Mouse (Mus musculus): ENCODE results near the gene Zfp950. TPM values are rescaled to one million over a fixed set of nuclear protein-coding genes. Genes with fewer than 3 reads are reported as not detected.
"Not testable (repeated sequence)": the region's sequence is repeated elsewhere in the genome, so short reads cannot be mapped to it uniquely, and the experiment has no call there.

The Zfp950 gene
- 12.0 and 12.4 TPM in 2 replicates for total RNA-seq (2014; rRNA removed)
- 38.1 and 46.7 TPM in 2 replicates for polyA plus RNA-seq (2015; fragmentation: Nextera tagmentation; extraction: Ambion mirVana)

- peak within 1 kb of the TSS; percentile 16; the same call in 1 of the 2 replicates for H3K27ac ChIP-seq
Measured at GRCm38 (mm10) chr19:61140342-61141206, at the start of gene Zfp950. Gene Zfp950, minus strand, starts transcription at chr19:61140840.

GRCm38 (mm10) chr19:61183590-61183989, 43.0 kb upstream of the Zfp950 start, which contains the start of gene Gm6020:
Gene Gm6020, plus strand, starts transcription at chr19:61183890.
- H3K27ac ChIP-seq; H3K36me3 ChIP-seq (ENCODE audit: insufficient read depth, low read length); H3K27me3 ChIP-seq (ENCODE audit: insufficient read depth, low read length); H3K4me3 ChIP-seq (ENCODE audit: low read length); H3K4me2 ChIP-seq (ENCODE audit: low read depth, low read length); H3K4me1 ChIP-seq (ENCODE audit: insufficient read depth, low read length); DNase-seq (ENCODE audit: low spot score); ATAC-seq; H3K9ac ChIP-seq (replicated peaks; ENCODE audit: low read length); H3K9me3 ChIP-seq (ENCODE audit: low read length): not testable (repeated sequence)
- 85% methylated on average over 2 of the region's 2 CpGs for WGBS

More at GRCm38 (mm10) chr19:61140342-61141206, at the start of gene Zfp950:
- Histone ChIP-seq H3K9ac (replicated peaks; ENCODE audit: low read length) (peak within 1 kb of the TSS; percentile 67), H3K9me3 (ENCODE audit: low read length) (no peaks in the 10 kb centered on the region), H3K36me3 (ENCODE audit: insufficient read depth, low read length) (no peaks in the 10 kb centered on the region), H3K27me3 (ENCODE audit: insufficient read depth, low read length) (no peaks in the 10 kb centered on the region), H3K4me1 (ENCODE audit: insufficient read depth, low read length) (peaks cover 6% of the 10 kb centered on the region), H3K4me3 (ENCODE audit: low read length) (peak within 1 kb of the TSS; percentile 78), H3K4me2 (ENCODE audit: low read depth, low read length) (peak within 1 kb of the TSS; percentile 83)
- peak; percentile 90 for DNase-seq (ENCODE audit: low spot score)
- peak; percentile 100 for ATAC-seq
- TF ChIP-seq CTCF (IDR thresholded peaks at IDR 0.05; ENCODE audit: low read depth): no peak
- under 1% methylated on average over 18 of the region's 18 CpGs for WGBS

GRCm38 (mm10) chr19:61175756-61176324, 35.2 kb upstream of the Zfp950 start, which contains the start of gene Gm7102:
Gene Gm7102, minus strand, starts transcription at chr19:61176309.
- TF ChIP-seq CTCF (IDR thresholded peaks at IDR 0.05; ENCODE audit: low read depth): no peak
- no peak within 1 kb of the TSS for H3K27ac ChIP-seq
- 33% methylated on average over 39 of the region's 39 CpGs for WGBS

DNA sequence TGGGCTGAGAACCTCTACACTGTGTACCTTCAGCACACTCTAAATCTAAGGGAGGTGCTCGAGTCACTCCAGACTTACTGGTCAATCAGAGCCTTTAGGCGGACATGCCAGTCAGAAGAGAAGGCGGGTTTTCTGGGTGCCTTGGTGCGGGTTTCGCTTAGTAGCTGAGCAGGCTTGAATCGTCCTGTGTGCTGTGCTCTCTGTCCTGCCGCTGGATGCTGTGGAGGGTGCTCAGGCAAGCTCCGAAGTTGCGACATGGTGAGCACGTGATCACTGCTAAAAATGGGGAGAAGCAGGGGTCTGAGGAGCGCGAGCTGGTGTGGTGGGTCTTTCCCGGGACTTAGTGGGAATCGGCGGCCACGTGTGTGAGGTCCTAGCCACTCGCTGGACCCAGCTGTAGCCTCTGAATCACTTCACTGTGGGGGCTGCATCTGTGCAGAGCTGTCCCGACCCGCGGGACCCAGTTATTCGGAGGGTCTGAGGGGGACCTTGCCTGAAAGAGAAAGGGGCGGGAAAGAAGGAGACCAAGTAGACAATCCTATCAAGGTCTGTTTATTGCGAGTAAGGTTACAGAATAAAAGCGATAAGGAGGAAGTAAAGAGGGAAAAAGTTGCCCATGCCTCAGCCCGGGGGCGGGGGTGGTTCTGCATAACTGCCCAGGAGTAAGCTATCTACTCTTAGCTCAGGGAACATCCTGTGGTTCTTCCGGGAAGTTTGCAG, 11.2 kb upstream of the Zfp950 start:
- Histone ChIP-seq H3K4me2 (ENCODE audit: low read depth, low read length) (peak overlapping the region; percentile 67), H3K27ac (no peak overlapping the region), H3K4me3 (ENCODE audit: low read length) (peak overlapping the region; percentile 40), H3K9me3 (ENCODE audit: low read length) (no peaks in the 10 kb centered on the region), H3K27me3 (ENCODE audit: insufficient read depth, low read length) (no peaks in the 10 kb centered on the region), H3K4me1 (ENCODE audit: insufficient read depth, low read length) (no peaks in the 10 kb centered on the region), H3K9ac (replicated peaks; ENCODE audit: low read length) (peak overlapping the region; percentile 18; the same call in 1 of the 2 replicates), H3K36me3 (ENCODE audit: insufficient read depth, low read length) (no peaks in the 10 kb centered on the region)
- 8% methylated on average over 27 of the region's 27 CpGs for WGBS
- TF ChIP-seq CTCF (IDR thresholded peaks at IDR 0.05; ENCODE audit: low read depth): no peak
- DNase-seq (ENCODE audit: low spot score): peak; percentile 27
- ATAC-seq: peak; percentile 59; the same call in 1 of the 2 replicates

More at GRCm38 (mm10) chr19:61175756-61176324, 35.2 kb upstream of the Zfp950 start, which contains the start of gene Gm7102:
- Histone ChIP-seq H3K4me2 (ENCODE audit: low read depth, low read length) (peak within 1 kb of the TSS; percentile 46), H3K4me1 (ENCODE audit: insufficient read depth, low read length) (no peaks in the 10 kb centered on the region), H3K9ac (replicated peaks; ENCODE audit: low read length) (no peak within 1 kb of the TSS), H3K27me3 (ENCODE audit: insufficient read depth, low read length) (no peaks in the 10 kb centered on the region), H3K9me3 (ENCODE audit: low read length) (no peaks in the 10 kb centered on the region), H3K36me3 (ENCODE audit: insufficient read depth, low read length) (no peaks in the 10 kb centered on the region), H3K4me3 (ENCODE audit: low read length) (peak within 1 kb of the TSS; percentile 24)
- DNase-seq (ENCODE audit: low spot score) (no peak), ATAC-seq (no peak)

GRCm38 (mm10) chr19:61151372-61151700, 10.7 kb upstream of the Zfp950 start:
- H3K4me3 ChIP-seq (ENCODE audit: low read length): peak overlapping the region; percentile 40
- H3K27me3 ChIP-seq (ENCODE audit: insufficient read depth, low read length): no peaks in the 10 kb centered on the region
- no peaks in the 10 kb centered on the region for H3K4me1 ChIP-seq (ENCODE audit: insufficient read depth, low read length)
- ATAC-seq (peak; percentile 24; the same call in 1 of the 2 replicates), DNase-seq (ENCODE audit: low spot score) (peak; percentile 4)
- H3K9me3 ChIP-seq (ENCODE audit: low read length): no peaks in the 10 kb centered on the region
- H3K9ac ChIP-seq (replicated peaks; ENCODE audit: low read length): peak overlapping the region; percentile 18; the same call in 1 of the 2 replicates
- H3K36me3 ChIP-seq (ENCODE audit: insufficient read depth, low read length): no peaks in the 10 kb centered on the region
- H3K27ac ChIP-seq: no peak overlapping the region
- WGBS: 11% methylated on average over 8 of the region's 8 CpGs
- no peak for TF ChIP-seq CTCF (IDR thresholded peaks at IDR 0.05; ENCODE audit: low read depth)
- H3K4me2 ChIP-seq (ENCODE audit: low read depth, low read length): peak overlapping the region; percentile 67

GRCm38 (mm10) chr19:61141299-61141698, 659 bp upstream of the Zfp950 start:
- no peak overlapping the region for H3K27ac ChIP-seq
- no peak for DNase-seq (ENCODE audit: low spot score)
- no peak for ATAC-seq
- no peaks in the 10 kb centered on the region for H3K27me3 ChIP-seq (ENCODE audit: insufficient read depth, low read length)
- TF ChIP-seq CTCF (IDR thresholded peaks at IDR 0.05; ENCODE audit: low read depth): no peak
- 22% methylated on average over 4 of the region's 4 CpGs for WGBS
- H3K9me3 ChIP-seq (ENCODE audit: low read length): no peaks in the 10 kb centered on the region
- H3K4me3 ChIP-seq (ENCODE audit: low read length): peak overlapping the region; percentile 78
- H3K4me1 ChIP-seq (ENCODE audit: insufficient read depth, low read length): peaks cover 6% of the 10 kb centered on the region
- no peaks in the 10 kb centered on the region for H3K36me3 ChIP-seq (ENCODE audit: insufficient read depth, low read length)
- peak overlapping the region; percentile 67 for H3K9ac ChIP-seq (replicated peaks; ENCODE audit: low read length)
- peak overlapping the region; percentile 83 for H3K4me2 ChIP-seq (ENCODE audit: low read depth, low read length)

All from hindbrain, postnatal 0 days (tissue).